Mouse (Mus musculus): ENCODE measurements around the gene Ltb. TPM values are rescaled to one million over a fixed set of nuclear protein-coding genes. Genes with fewer than 3 reads are reported as not detected.
A peak's percentile ranks its signal among the peaks of the same experiment; 100 is the strongest.

The Ltb gene
- polyA plus RNA-seq, 1 experiment from 2014 or later = 1.5 TPM

Small RNA genes within 50 kb of the gene (microRNA-seq; reads per million reads assigned to microRNA genes)
- gene Mir6973a (not detected), gene Mir6974 (not detected), gene Mir6975 (2.2 reads per million, percentile 24 among the genes with 10 or more reads in this experiment)

Other genes starting within 250 kb of the Ltb start
- 0.24 and 0.46 TPM in 2 replicates for gene Hspa1b, start 235.2 kb upstream of the Ltb start, polyA plus RNA-seq (2014; fragmentation: Nextera tagmentation; extraction: Ambion mirVana)
- not detected in 2 replicates for gene Gm20481, start 224.5 kb upstream of the Ltb start, polyA plus RNA-seq (2014; fragmentation: Nextera tagmentation; extraction: Ambion mirVana)
- 3.5 and 4.5 TPM in 2 replicates for gene Hspa1a, start 222.3 kb upstream of the Ltb start, polyA plus RNA-seq (2014; fragmentation: Nextera tagmentation; extraction: Ambion mirVana)
- gene Hspa1l, start 221.7 kb upstream of the Ltb start, polyA plus RNA-seq (2014; fragmentation: Nextera tagmentation; extraction: Ambion mirVana) = 0.53 and 1.2 TPM in 2 replicates
- 216 and 228 TPM in 2 replicates for gene Lsm2, start 212.6 kb upstream of the Ltb start, polyA plus RNA-seq (2014; fragmentation: Nextera tagmentation; extraction: Ambion mirVana)
- 119 and 133 TPM in 2 replicates for gene Vars, start 193.5 kb upstream of the Ltb start, polyA plus RNA-seq (2014; fragmentation: Nextera tagmentation; extraction: Ambion mirVana)
- gene Vwa7, start 177.9 kb upstream of the Ltb start, polyA plus RNA-seq (2014; fragmentation: Nextera tagmentation; extraction: Ambion mirVana) = 0.19 and 0.26 TPM in 2 replicates
- 20.7 and 21.5 TPM in 2 replicates for gene Sapcd1, start 166.4 kb upstream of the Ltb start, polyA plus RNA-seq (2014; fragmentation: Nextera tagmentation; extraction: Ambion mirVana)
- gene Msh5, start 147.7 kb upstream of the Ltb start, polyA plus RNA-seq (2014; fragmentation: Nextera tagmentation; extraction: Ambion mirVana) = 3.6 and 3.9 TPM in 2 replicates
- 113 and 141 TPM in 2 replicates for gene Clic1, start 144.5 kb upstream of the Ltb start, polyA plus RNA-seq (2014; fragmentation: Nextera tagmentation; extraction: Ambion mirVana)
- gene Ddah2, start 135.4 kb upstream of the Ltb start, polyA plus RNA-seq (2014; fragmentation: Nextera tagmentation; extraction: Ambion mirVana) = 278 and 333 TPM in 2 replicates
- gene Ly6g6c, start 129.1 kb upstream of the Ltb start, polyA plus RNA-seq (2014; fragmentation: Nextera tagmentation; extraction: Ambion mirVana) = not detected in 2 replicates
- gene Mpig6b, start 128.3 kb upstream of the Ltb start, polyA plus RNA-seq (2014; fragmentation: Nextera tagmentation; extraction: Ambion mirVana) = 0.55 and 0.81 TPM in 2 replicates
- 1.3 and 2.8 TPM in 2 replicates for gene Ly6g6e, start 117.5 kb upstream of the Ltb start, polyA plus RNA-seq (2014; fragmentation: Nextera tagmentation; extraction: Ambion mirVana)
- 5.0 and 6.1 TPM in 2 replicates for gene Ly6g6d, start 116.4 kb upstream of the Ltb start, polyA plus RNA-seq (2014; fragmentation: Nextera tagmentation; extraction: Ambion mirVana)
- 0.27 TPM in 1 of 2 replicates, not detected in the other for gene Ly6g6f, start 108.8 kb upstream of the Ltb start, polyA plus RNA-seq (2014; fragmentation: Nextera tagmentation; extraction: Ambion mirVana)
- 86.4 and 91.0 TPM in 2 replicates for gene Abhd16a, start 105.2 kb upstream of the Ltb start, polyA plus RNA-seq (2014; fragmentation: Nextera tagmentation; extraction: Ambion mirVana)
- gene Ly6g5c, start 86.2 kb upstream of the Ltb start, polyA plus RNA-seq (2014; fragmentation: Nextera tagmentation; extraction: Ambion mirVana) = not detected in 2 replicates
- gene Ly6g5b, start 79.0 kb upstream of the Ltb start, polyA plus RNA-seq (2014; fragmentation: Nextera tagmentation; extraction: Ambion mirVana) = 0.64 and 0.75 TPM in 2 replicates
- gene Gpank1, start 73.0 kb upstream of the Ltb start, polyA plus RNA-seq (2014; fragmentation: Nextera tagmentation; extraction: Ambion mirVana) = 19.7 and 24.7 TPM in 2 replicates
- gene Csnk2b, start 72.4 kb upstream of the Ltb start, polyA plus RNA-seq (2014; fragmentation: Nextera tagmentation; extraction: Ambion mirVana) = 275 and 286 TPM in 2 replicates
- gene D17H6S53E, start 68.1 kb upstream of the Ltb start, polyA plus RNA-seq (2014; fragmentation: Nextera tagmentation; extraction: Ambion mirVana) = 8.4 and 10.8 TPM in 2 replicates
- 0.95 and 1.5 TPM in 2 replicates for gene Apom, start 62.4 kb upstream of the Ltb start, polyA plus RNA-seq (2014; fragmentation: Nextera tagmentation; extraction: Ambion mirVana)
- 75.5 and 79.5 TPM in 2 replicates for gene Bag6, start 59.3 kb upstream of the Ltb start, polyA plus RNA-seq (2014; fragmentation: Nextera tagmentation; extraction: Ambion mirVana)
- 186 and 196 TPM in 2 replicates for gene Prrc2a, start 29.5 kb upstream of the Ltb start, polyA plus RNA-seq (2014; fragmentation: Nextera tagmentation; extraction: Ambion mirVana)
- 15.4 and 17.5 TPM in 2 replicates for gene Aif1, start 18.4 kb upstream of the Ltb start, polyA plus RNA-seq (2014; fragmentation: Nextera tagmentation; extraction: Ambion mirVana)
- gene Lst1, start 6.0 kb upstream of the Ltb start, polyA plus RNA-seq (2014; fragmentation: Nextera tagmentation; extraction: Ambion mirVana) = 16.9 and 19.1 TPM in 2 replicates
- 0.12 and 0.28 TPM in 2 replicates for gene Tnf, start 7.6 kb downstream of the Ltb start, polyA plus RNA-seq (2014; fragmentation: Nextera tagmentation; extraction: Ambion mirVana)
- 0.81 and 0.85 TPM in 2 replicates for gene Lta, start 10.9 kb downstream of the Ltb start, polyA plus RNA-seq (2014; fragmentation: Nextera tagmentation; extraction: Ambion mirVana)
- 0.39 and 0.88 TPM in 2 replicates for gene Gm16181, start 26.4 kb downstream of the Ltb start, polyA plus RNA-seq (2014; fragmentation: Nextera tagmentation; extraction: Ambion mirVana)
- 5.8 and 5.9 TPM in 2 replicates for gene Atp6v1g2, start 39.2 kb downstream of the Ltb start, polyA plus RNA-seq (2014; fragmentation: Nextera tagmentation; extraction: Ambion mirVana)
- gene Nfkbil1, start 41.4 kb downstream of the Ltb start, polyA plus RNA-seq (2014; fragmentation: Nextera tagmentation; extraction: Ambion mirVana) = 3.1 and 4.3 TPM in 2 replicates
- gene Ddx39b, start 47.3 kb downstream of the Ltb start, polyA plus RNA-seq (2014; fragmentation: Nextera tagmentation; extraction: Ambion mirVana) = 458 and 500 TPM in 2 replicates
- gene H2-D1, start 68.3 kb downstream of the Ltb start, polyA plus RNA-seq (2014; fragmentation: Nextera tagmentation; extraction: Ambion mirVana) = 102 and 108 TPM in 2 replicates
- gene H2-Q1, start 126.0 kb downstream of the Ltb start, polyA plus RNA-seq (2014; fragmentation: Nextera tagmentation; extraction: Ambion mirVana) = 1.2 and 1.6 TPM in 2 replicates
- 37.3 and 39.1 TPM in 2 replicates for gene H2-Q2, start 147.8 kb downstream of the Ltb start, polyA plus RNA-seq (2014; fragmentation: Nextera tagmentation; extraction: Ambion mirVana)
- gene H2-Q4, start 185.2 kb downstream of the Ltb start, polyA plus RNA-seq (2014; fragmentation: Nextera tagmentation; extraction: Ambion mirVana) = 2.5 and 4.4 TPM in 2 replicates
- 2.0 and 2.1 TPM in 2 replicates for gene H2-Q6, start 230.4 kb downstream of the Ltb start, polyA plus RNA-seq (2014; fragmentation: Nextera tagmentation; extraction: Ambion mirVana)
- 8.1 and 9.0 TPM in 2 replicates for gene H2-Q7, start 244.7 kb downstream of the Ltb start, polyA plus RNA-seq (2014; fragmentation: Nextera tagmentation; extraction: Ambion mirVana)